ENCODE assay signal across 21 mouse cellular contexts in the genomic region with DNA sequence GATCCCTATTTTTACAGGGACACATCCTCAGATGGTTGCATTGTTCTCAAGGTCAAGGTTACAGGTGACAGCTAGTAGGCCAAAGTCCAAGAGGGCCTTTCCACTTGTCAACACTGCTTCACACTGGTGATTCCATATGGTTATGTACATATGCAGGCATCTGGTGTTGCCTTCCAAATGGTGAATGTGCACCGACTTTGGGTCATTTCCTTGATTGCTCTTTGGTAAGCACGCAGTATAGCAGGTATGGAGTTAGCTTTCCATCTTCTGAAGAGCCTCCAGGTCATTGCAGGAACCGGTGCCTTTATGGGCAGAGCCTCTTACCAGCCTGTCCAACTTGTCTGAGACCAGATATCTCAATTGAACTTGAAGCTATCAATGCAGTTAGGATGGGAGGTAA. TPM values are rescaled to one million over a fixed set of nuclear protein-coding genes. Genes with fewer than 3 reads are reported as not detected.
A peak's percentile ranks its signal among the peaks of the same experiment; 100 is the strongest.
DNase-seq lines count a peak whose midpoint lies in the region; ATAC-seq and TF ChIP-seq lines count a peak whose summit lies in the region.
"Had no signal": no experiment of that assay in that cellular context is flagged by ENCODE, and none has a peak within 500 bp of the region (broad histone marks: within the 10 kb centered on the region; RNA-seq: fewer than 3 reads in every experiment).

No protein-coding gene starts in this region.

- no peak for TF ChIP-seq EP300 in CH12.LX (IDR thresholded peaks at IDR 0.05; ENCODE audit: low read length)

- H3K36me3 ChIP-seq in forebrain, embryonic 13.5 days (ENCODE audit: poor library complexity, severe bottlenecking): peaks cover 59% of the 10 kb centered on the region
- peaks cover 41% of the 10 kb centered on the region for H3K36me3 ChIP-seq in forebrain, postnatal 0 days (ENCODE audit: insufficient read depth)
- H3K36me3 ChIP-seq in intestine, embryonic 15.5 days: peaks cover 14% of the 10 kb centered on the region
- peaks cover 16% of the 10 kb centered on the region; the same call in 1 of the 2 replicates for H3K36me3 ChIP-seq in intestine, embryonic 16.5 days (ENCODE audit: control insufficient read depth, insufficient read depth, low read length)
- peaks cover 34 to 63% of the 10 kb centered on the region in 2 experiments for H3K36me3 ChIP-seq in CH12.LX (replicated peaks in 1 of 2; ENCODE audit: control insufficient read depth in 1 of 2, insufficient read depth in 1 of 2, low read length in 1 of 2)
- H3K36me3 ChIP-seq in intestine, postnatal 0 days (ENCODE audit: control insufficient read depth, insufficient read depth): peaks cover 28% of the 10 kb centered on the region

- no peak overlapping the region for H3K9ac ChIP-seq in forebrain, embryonic 13.5 days
- no peak overlapping the region for H3K9ac ChIP-seq in forebrain, postnatal 0 days
- no peak overlapping the region for H3K9ac ChIP-seq in intestine, embryonic 15.5 days
- no peak overlapping the region for H3K9ac ChIP-seq in intestine, embryonic 16.5 days (ENCODE audit: low read depth, low read length)
- H3K9ac ChIP-seq in CH12.LX (ENCODE audit: insufficient read depth, low read depth): no peak overlapping the region
- no peak overlapping the region for H3K9ac ChIP-seq in intestine, postnatal 0 days (ENCODE audit: low read depth, low read length)
- H3K9ac ChIP-seq: limb, embryonic 13.5 days; midbrain, embryonic 13.5 days had no signal

- no peak overlapping the region for H3K27ac ChIP-seq in forebrain, embryonic 13.5 days
- no peak overlapping the region for H3K27ac ChIP-seq in forebrain, postnatal 0 days (ENCODE audit: low read depth, low read length)
- H3K27ac ChIP-seq in intestine, embryonic 15.5 days: no peak overlapping the region
- no peak overlapping the region for H3K27ac ChIP-seq in intestine, embryonic 16.5 days (ENCODE audit: low read length)
- H3K27ac ChIP-seq in CH12.LX (ENCODE audit: insufficient read depth, low read depth): no peak overlapping the region
- H3K27ac ChIP-seq in intestine, postnatal 0 days (ENCODE audit: low read depth, low read length): no peak overlapping the region; the same call in 1 of the 2 replicates
- H3K27ac ChIP-seq: limb, embryonic 13.5 days; macrophage; midbrain, embryonic 13.5 days had no signal

- H3K27me3 ChIP-seq in forebrain, embryonic 13.5 days: no peaks in the 10 kb centered on the region
- no peaks in the 10 kb centered on the region for H3K27me3 ChIP-seq in forebrain, postnatal 0 days (ENCODE audit: insufficient read depth, low read length)
- H3K27me3 ChIP-seq in intestine, embryonic 15.5 days (replicated peaks): no peaks in the 10 kb centered on the region
- H3K27me3 ChIP-seq in intestine, embryonic 16.5 days (replicated peaks; ENCODE audit: control insufficient read depth, insufficient read depth, low read length): no peaks in the 10 kb centered on the region
- no peaks in the 10 kb centered on the region for H3K27me3 ChIP-seq in CH12.LX (replicated peaks)
- no peaks in the 10 kb centered on the region for H3K27me3 ChIP-seq in intestine, postnatal 0 days (replicated peaks; ENCODE audit: control insufficient read depth, insufficient read depth, low read length)
- H3K27me3 ChIP-seq: limb, embryonic 13.5 days; midbrain, embryonic 13.5 days had no signal

- peaks cover 37% of the 10 kb centered on the region for H3K79me2 ChIP-seq in CH12.LX (replicated peaks; ENCODE audit: control insufficient read depth, extremely low read depth, insufficient read depth, poor library complexity, severe bottlenecking)

- 77% methylated on average over 3 of the region's 3 CpGs for WGBS in forebrain, embryonic 13.5 days
- 71% methylated on average over 3 of the region's 3 CpGs for WGBS in forebrain, postnatal 0 days
- WGBS in intestine, embryonic 15.5 days: 71% methylated on average over 3 of the region's 3 CpGs
- WGBS in intestine, embryonic 16.5 days: 76% methylated on average over 3 of the region's 3 CpGs
- 67% methylated on average over 3 of the region's 3 CpGs for WGBS in intestine, postnatal 0 days

- ATAC-seq in forebrain, embryonic 13.5 days: 0 out of 2 replicates have a peak, but pooled peaks have one; percentile 2
- no peak for ATAC-seq in forebrain, postnatal 0 days
- 0 out of 2 replicates have a peak, but pooled peaks have one; percentile 2 for ATAC-seq in intestine, embryonic 15.5 days
- ATAC-seq in intestine, embryonic 16.5 days: no peak
- ATAC-seq in intestine, postnatal 0 days: peak; percentile 25; the same call in 1 of the 2 replicates
- ATAC-seq: forebrain, embryonic 16.5 days; midbrain, embryonic 13.5 days had no signal

- no peak overlapping the region for H3K4me2 ChIP-seq in forebrain, embryonic 13.5 days
- H3K4me2 ChIP-seq in forebrain, postnatal 0 days (ENCODE audit: low read depth): no peak overlapping the region
- H3K4me2 ChIP-seq in intestine, embryonic 15.5 days (replicated peaks): no peak overlapping the region
- no peak overlapping the region for H3K4me2 ChIP-seq in intestine, embryonic 16.5 days (ENCODE audit: low read depth, low read length)
- no peak overlapping the region for H3K4me2 ChIP-seq in CH12.LX (ENCODE audit: insufficient read depth, low read depth, poor library complexity, severe bottlenecking)
- no peak overlapping the region for H3K4me2 ChIP-seq in intestine, postnatal 0 days (replicated peaks; ENCODE audit: low read depth)
- H3K4me2 ChIP-seq: limb, embryonic 13.5 days; midbrain, embryonic 13.5 days had no signal

- in situ Hi-C loops in CH12.LX (cut with MboI; ENCODE audit: low pct_ligation_motif_present, low pct_unique_long_range_greater_than_20kb, low sequenced_read_pairs): no loop called here

- peak; percentile 23; the same call in 1 of the 2 replicates for TF ChIP-seq POLR2A in CH12.LX (IDR thresholded peaks at IDR 0.05; ENCODE audit: low read depth, low read length)

- TF ChIP-seq CTCF in forebrain, postnatal 0 days (IDR thresholded peaks at IDR 0.05; ENCODE audit: low read depth): no peak
- no peak for TF ChIP-seq CTCF in CH12.LX (conservative IDR thresholded peaks at IDR 0.05 in 1 of 2, IDR thresholded peaks at IDR 0.05 in 1 of 2; ENCODE audit: low read depth in 2 of 2, low read length in 2 of 2)
- TF ChIP-seq CTCF in intestine, postnatal 0 days (IDR thresholded peaks at IDR 0.05; ENCODE audit: low read depth): no peak

- TF ChIP-seq RAD21 in CH12.LX (IDR thresholded peaks at IDR 0.05; ENCODE audit: low read depth, low read length): no peak

- dilution Hi-C loops in CH12.LX (cut with MboI; ENCODE audit: extremely low pct_ligation_motif_present, extremely low pct_unique_long_range_greater_than_20kb, low sequenced_read_pairs): no loop called here

- H3K9me3 ChIP-seq in forebrain, embryonic 13.5 days (replicated peaks): no peaks in the 10 kb centered on the region
- H3K9me3 ChIP-seq in forebrain, postnatal 0 days (ENCODE audit: low read length): no peaks in the 10 kb centered on the region
- no peaks in the 10 kb centered on the region for H3K9me3 ChIP-seq in intestine, embryonic 15.5 days
- no peaks in the 10 kb centered on the region for H3K9me3 ChIP-seq in intestine, embryonic 16.5 days (ENCODE audit: control insufficient read depth, low read length)
- H3K9me3 ChIP-seq in CH12.LX (replicated peaks; ENCODE audit: low read length): no peaks in the 10 kb centered on the region
- H3K9me3 ChIP-seq in intestine, postnatal 0 days (ENCODE audit: control insufficient read depth): no peaks in the 10 kb centered on the region
- H3K9me3 ChIP-seq: limb, embryonic 13.5 days; midbrain, embryonic 13.5 days had no signal

- H3K4me3 ChIP-seq in forebrain, embryonic 13.5 days: no peak overlapping the region
- H3K4me3 ChIP-seq in forebrain, postnatal 0 days (ENCODE audit: low read depth, low read length): no peak overlapping the region
- H3K4me3 ChIP-seq in intestine, embryonic 15.5 days (replicated peaks): no peak overlapping the region
- H3K4me3 ChIP-seq in intestine, embryonic 16.5 days (ENCODE audit: low read length): no peak overlapping the region
- no peak overlapping the region for H3K4me3 ChIP-seq in CH12.LX (replicated peaks in 1 of 3; ENCODE audit: low read depth in 2 of 3, low read length in 2 of 3, poor library complexity in 1 of 3)
- H3K4me3 ChIP-seq in intestine, postnatal 0 days (ENCODE audit: low read depth, low read length): no peak overlapping the region
- H3K4me3 ChIP-seq: limb, embryonic 13.5 days; midbrain, embryonic 13.5 days had no signal

- peaks cover 51% of the 10 kb centered on the region for H3K4me1 ChIP-seq in forebrain, embryonic 13.5 days
- no peaks in the 10 kb centered on the region for H3K4me1 ChIP-seq in forebrain, postnatal 0 days (ENCODE audit: insufficient read depth)
- peaks cover 17% of the 10 kb centered on the region for H3K4me1 ChIP-seq in intestine, embryonic 15.5 days (replicated peaks)
- H3K4me1 ChIP-seq in intestine, embryonic 16.5 days (ENCODE audit: control insufficient read depth, insufficient read depth, low read length): peaks cover 21% of the 10 kb centered on the region
- H3K4me1 ChIP-seq in CH12.LX (ENCODE audit: control insufficient read depth in 1 of 2, insufficient read depth in 2 of 2): peaks cover 0 to 17% of the 10 kb centered on the region in 2 experiments; a peak in 2 of 4 replicates
- no peaks in the 10 kb centered on the region for H3K4me1 ChIP-seq in intestine, postnatal 0 days (replicated peaks; ENCODE audit: control insufficient read depth, insufficient read depth, low read length)

- DNase-seq in forebrain, postnatal 0 days: no peak
- no peak for DNase-seq in CH12.LX (ENCODE audit: extremely low read depth)
- DNase-seq in testis, postnatal 14 days (ENCODE audit: low spot score): no peak
- no peak for DNase-seq in frontal cortex, postnatal 36 days (ENCODE audit: low spot score in 2 of 2)
- DNase-seq: adrenal gland, adult 2 months; heart, adult 11 months; kidney, adult 11 months; kidney, postnatal 36 days; layer of hippocampus, adult 9-11 months; lung, adult 2 months; right cerebral cortex, adult 18-20 months; spleen, adult 18-20 months had no signal

RNA-seq across cellular contexts. Expression of gene Hnrnpdl, which starts 6.8 kb away (rescaled TPM):
- polyA plus RNA-seq in forebrain, embryonic 13.5 days (2015; fragmentation: Nextera tagmentation; extraction: Ambion mirVana): 260 and 282 TPM in 2 replicates
- 176 and 207 TPM in 2 replicates for total RNA-seq in forebrain, postnatal 0 days (2014; rRNA removed)
- polyA plus RNA-seq in forebrain, postnatal 0 days (2015; fragmentation: Nextera tagmentation; extraction: Ambion mirVana): 236 and 246 TPM in 2 replicates
- polyA plus RNA-seq in intestine, embryonic 15.5 days (2015; fragmentation: Nextera tagmentation; extraction: Ambion mirVana): 128 and 132 TPM in 2 replicates
- 90.9 and 102 TPM in 2 replicates for polyA plus RNA-seq in intestine, embryonic 16.5 days (2015; fragmentation: Nextera tagmentation; extraction: Ambion mirVana)
- total RNA-seq in CH12.LX (2012; rRNA removed): 75.6 and 97.6 TPM in 2 replicates
- 165 and 211 TPM in 2 replicates for total RNA-seq in CH12.LX (2014; rRNA removed)
- 207 and 256 TPM in 2 replicates for polyA plus RNA-seq in CH12.LX (2012; ENCODE audit: insufficient read length, low read depth)
- 61.6 and 63.2 TPM in 2 replicates for polyA plus RNA-seq in intestine, postnatal 0 days (2015; fragmentation: Nextera tagmentation; extraction: Ambion mirVana)

RNA-seq across cellular contexts. Expression of gene Enoph1, which starts 7.1 kb away (rescaled TPM):
- polyA plus RNA-seq in forebrain, embryonic 13.5 days (2015; fragmentation: Nextera tagmentation; extraction: Ambion mirVana): 47.8 and 49.2 TPM in 2 replicates
- total RNA-seq in forebrain, postnatal 0 days (2014; rRNA removed): 66.5 and 67.6 TPM in 2 replicates
- polyA plus RNA-seq in forebrain, postnatal 0 days (2015; fragmentation: Nextera tagmentation; extraction: Ambion mirVana): 49.7 and 58.6 TPM in 2 replicates
- 49.2 and 49.8 TPM in 2 replicates for polyA plus RNA-seq in intestine, embryonic 15.5 days (2015; fragmentation: Nextera tagmentation; extraction: Ambion mirVana)
- 49.2 and 53.7 TPM in 2 replicates for polyA plus RNA-seq in intestine, embryonic 16.5 days (2015; fragmentation: Nextera tagmentation; extraction: Ambion mirVana)
- total RNA-seq in CH12.LX (2012; rRNA removed) (50.4 and 64.9 TPM in 2 replicates), CH12.LX (2014; rRNA removed) (67.3 and 70.9 TPM in 2 replicates)
- polyA plus RNA-seq in CH12.LX (2012; ENCODE audit: insufficient read length, low read depth): 47.4 and 52.4 TPM in 2 replicates
- 26.6 TPM in 2 replicates for polyA plus RNA-seq in intestine, postnatal 0 days (2015; fragmentation: Nextera tagmentation; extraction: Ambion mirVana)

RNA-seq across cellular contexts. Expression of gene 4930524J08Rik, which starts 53.8 kb away (rescaled TPM):
- polyA plus RNA-seq in forebrain, embryonic 13.5 days (2015; fragmentation: Nextera tagmentation; extraction: Ambion mirVana): 3.1 and 3.4 TPM in 2 replicates
- 5.0 and 9.0 TPM in 2 replicates for total RNA-seq in forebrain, postnatal 0 days (2014; rRNA removed)
- polyA plus RNA-seq in forebrain, postnatal 0 days (2015; fragmentation: Nextera tagmentation; extraction: Ambion mirVana): 3.1 and 3.3 TPM in 2 replicates
- polyA plus RNA-seq in intestine, embryonic 15.5 days (2015; fragmentation: Nextera tagmentation; extraction: Ambion mirVana): 0.93 and 1.1 TPM in 2 replicates
- 0.89 and 1.0 TPM in 2 replicates for polyA plus RNA-seq in intestine, embryonic 16.5 days (2015; fragmentation: Nextera tagmentation; extraction: Ambion mirVana)
- total RNA-seq in CH12.LX (2012; rRNA removed): 0.72 and 0.84 TPM in 2 replicates
- 0.50 and 1.0 TPM in 2 replicates for total RNA-seq in CH12.LX (2014; rRNA removed)
- polyA plus RNA-seq in CH12.LX (2012; ENCODE audit: insufficient read length, low read depth): 4.5 and 5.8 TPM in 2 replicates
- 1.5 and 2.4 TPM in 2 replicates for polyA plus RNA-seq in intestine, postnatal 0 days (2015; fragmentation: Nextera tagmentation; extraction: Ambion mirVana)
- total RNA-seq: hematopoietic stem cell, adult 5-6 weeks had no signal

RNA-seq across cellular contexts. Expression of gene Hnrnpd, which starts 53.9 kb away (rescaled TPM):
- 119 and 189 TPM in 2 replicates for polyA plus RNA-seq in forebrain, embryonic 13.5 days (2015; fragmentation: Nextera tagmentation; extraction: Ambion mirVana)
- 35.9 and 45.7 TPM in 2 replicates for total RNA-seq in forebrain, postnatal 0 days (2014; rRNA removed)
- polyA plus RNA-seq in forebrain, postnatal 0 days (2015; fragmentation: Nextera tagmentation; extraction: Ambion mirVana): 93.0 and 120 TPM in 2 replicates
- 161 and 174 TPM in 2 replicates for polyA plus RNA-seq in intestine, embryonic 15.5 days (2015; fragmentation: Nextera tagmentation; extraction: Ambion mirVana)
- polyA plus RNA-seq in intestine, embryonic 16.5 days (2015; fragmentation: Nextera tagmentation; extraction: Ambion mirVana): 32.8 and 37.0 TPM in 2 replicates
- total RNA-seq in CH12.LX (2012; rRNA removed) (19.0 and 28.2 TPM in 2 replicates), CH12.LX (2014; rRNA removed) (41.3 and 52.2 TPM in 2 replicates)
- polyA plus RNA-seq in CH12.LX (2012; ENCODE audit: insufficient read length, low read depth): 319 and 373 TPM in 2 replicates
- polyA plus RNA-seq in intestine, postnatal 0 days (2015; fragmentation: Nextera tagmentation; extraction: Ambion mirVana): 66.5 and 67.1 TPM in 2 replicates

Comparison
In these comparisons a context has a peak if more than half of its experiments do, and no peak if none do; other contexts are left out.
1. ATAC-seq: peak in forebrain, embryonic 13.5 days (single experiment), intestine, embryonic 15.5 days (single experiment) and intestine, postnatal 0 days (single experiment); none in forebrain, postnatal 0 days (single experiment) and intestine, embryonic 16.5 days (single experiment).